Mouse (Mus musculus) testis, adult 2 months (tissue): ENCODE measurements around the gene Pcgf1.

Source experiments
- CTCF ChIP-seq: fragments of 200-500 bp; IDR thresholded peaks from 2 replicates; pipeline ENCODE4 v1.5.1; 2012; ENCODE audit warnings: low read depth, mild to moderate bottlenecking, inconsistent platforms, low read length, moderate library complexity; ENCODE audit not compliant: control insufficient read depth, insufficient read depth, insufficient replicate concordance
- POLR2A ChIP-seq: fragments of 200-500 bp; IDR thresholded peaks from 2 replicates; pipeline ENCODE4 v1.6.1; 2012; ENCODE audit warnings: low read depth, mild to moderate bottlenecking, inconsistent platforms, low read length, moderate library complexity; ENCODE audit not compliant: control insufficient read depth

DNA sequence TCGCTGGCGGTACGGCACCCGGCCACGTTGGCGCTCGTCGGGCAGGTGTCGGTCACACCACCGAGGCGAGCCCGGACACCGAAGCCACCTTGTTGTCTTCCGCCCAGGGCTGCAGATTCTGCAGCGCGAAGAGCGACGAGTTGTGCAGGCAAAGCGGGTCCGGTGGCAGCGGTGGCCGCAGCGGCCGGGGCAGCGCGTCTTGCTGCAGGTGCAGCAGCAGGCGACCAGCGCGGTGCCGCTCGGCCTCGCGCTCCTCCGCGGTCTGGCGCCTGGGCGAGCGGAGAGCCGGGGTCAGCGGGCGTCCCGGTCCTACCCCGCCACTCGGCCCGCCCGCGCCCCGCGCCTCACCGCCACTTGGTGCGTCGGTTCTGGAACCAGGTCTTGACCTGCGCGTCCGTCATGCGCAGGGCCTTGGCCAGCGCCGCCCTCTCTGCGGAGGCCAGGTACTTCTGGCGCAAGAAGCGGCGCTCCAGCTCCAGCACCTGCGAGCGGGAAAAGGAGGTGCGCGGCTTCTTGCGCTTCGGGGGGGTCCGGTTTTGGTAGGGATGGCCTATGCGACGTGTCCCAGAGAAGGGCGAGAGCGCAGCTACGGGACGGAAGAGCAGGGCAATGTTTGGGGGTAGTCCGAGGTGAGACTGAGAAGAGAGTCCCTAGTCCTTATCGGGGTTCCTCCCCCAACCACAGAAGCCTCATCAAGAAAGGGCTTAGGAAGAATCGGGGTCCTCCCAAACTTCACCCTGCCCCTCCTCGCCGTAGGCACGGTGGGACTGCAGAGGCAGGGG, 8.8 kb upstream of the Pcgf1 start:
- no peak for TF ChIP-seq POLR2A
- TF ChIP-seq CTCF = no peak
